Mouse (Mus musculus): ENCODE data around the gene Fndc8.

DNA sequence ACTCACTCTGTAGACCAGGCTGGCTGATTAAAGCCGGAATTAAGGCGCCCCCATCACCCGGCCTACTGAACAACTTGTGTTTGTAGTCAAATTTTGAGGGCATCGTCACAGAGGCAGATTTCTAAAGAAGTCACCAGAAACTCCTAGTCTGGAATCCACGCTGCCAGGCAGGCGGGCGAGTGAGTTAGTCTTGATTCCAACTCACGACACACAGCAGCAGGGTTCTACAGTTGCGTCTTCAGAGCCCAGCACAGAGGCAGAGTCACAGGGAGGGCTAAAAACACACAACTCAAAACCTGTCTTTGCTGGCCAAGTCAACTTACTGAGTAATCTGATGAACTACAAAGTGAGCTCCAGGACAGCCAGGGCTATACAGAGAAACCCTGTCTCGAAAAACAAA, 39.4 kb upstream of the Fndc8 start:
- TF ChIP-seq MYOG (IDR thresholded peaks at IDR 0.05; ENCODE audit: control insufficient read depth, extremely low read depth, insufficient read length) (no peak), CTCF (IDR thresholded peaks at IDR 0.05; ENCODE audit: control insufficient read depth, insufficient read depth, insufficient read length) (no peak)

Data from C2C12 (cell line).